Mouse (Mus musculus): ENCODE measurements around the gene Bcl2l1. TPM values are rescaled to one million over a fixed set of nuclear protein-coding genes. Genes with fewer than 3 reads are reported as not detected.

Bcl2l1 gene
- polyA plus RNA-seq, 1 experiment: 57.4 TPM

- H3K27ac ChIP-seq (ENCODE audit: insufficient read depth, low read length): no peak overlapping the region
- WGBS: 94% methylated on average over 5 of the region's 5 CpGs
- H3K27me3 ChIP-seq (ENCODE audit: control insufficient read depth, insufficient read depth, low read length): no peaks in the 10 kb centered on the region
- no peaks in the 10 kb centered on the region for H3K36me3 ChIP-seq (ENCODE audit: control insufficient read depth, insufficient read depth, low read length)
- TF ChIP-seq POLR2A (IDR thresholded peaks at IDR 0.05; ENCODE audit: low read depth, low read length) (no peak), CTCF (IDR thresholded peaks at IDR 0.05; ENCODE audit: extremely low read depth, insufficient read depth, insufficient read length, insufficient replicate concordance) (no peak)
- H3K4me1 ChIP-seq (ENCODE audit: control insufficient read depth, insufficient read depth, insufficient read length): peaks cover 4% of the 10 kb centered on the region; the same call in 1 of the 2 replicates
- no peak for DNase-seq (ENCODE audit: low read depth in 1 of 2, low spot score in 2 of 2)
- no peak overlapping the region for H3K4me3 ChIP-seq (ENCODE audit: extremely low read depth, insufficient read depth, insufficient read length)
Observed at GRCm38 (mm10) chr2:152783241-152783640, 48.3 kb downstream of the Bcl2l1 start.

DNA sequence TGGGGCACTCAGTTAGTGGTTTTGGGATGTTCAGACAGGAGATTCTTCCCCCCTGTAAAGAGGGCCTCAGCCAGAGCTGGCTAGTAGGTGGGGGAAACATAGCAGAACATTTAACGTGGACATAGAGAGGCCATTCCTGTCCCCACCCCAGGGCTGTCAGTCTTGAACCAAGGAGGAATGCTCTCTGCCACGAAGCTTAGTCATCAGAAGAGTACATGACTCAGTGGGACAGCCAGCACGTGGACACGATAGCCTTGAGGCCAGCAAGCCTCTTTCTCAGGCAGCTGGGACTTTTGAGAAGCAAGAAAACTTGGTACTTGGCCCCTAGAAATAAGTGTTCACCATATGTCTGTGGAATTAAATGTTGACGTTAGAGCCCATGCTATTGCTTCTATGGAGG lies 48.9 kb downstream of the Bcl2l1 start:
- Histone ChIP-seq H3K27ac (ENCODE audit: insufficient read depth, low read length) (no peak overlapping the region), H3K4me1 (ENCODE audit: control insufficient read depth, insufficient read depth, insufficient read length) (peaks cover 4% of the 10 kb centered on the region; the same call in 1 of the 2 replicates), H3K27me3 (ENCODE audit: control insufficient read depth, insufficient read depth, low read length) (no peaks in the 10 kb centered on the region), H3K36me3 (ENCODE audit: control insufficient read depth, insufficient read depth, low read length) (no peaks in the 10 kb centered on the region), H3K4me3 (ENCODE audit: extremely low read depth, insufficient read depth, insufficient read length) (no peak overlapping the region)
- TF ChIP-seq CTCF (IDR thresholded peaks at IDR 0.05; ENCODE audit: extremely low read depth, insufficient read depth, insufficient read length, insufficient replicate concordance) (no peak), POLR2A (IDR thresholded peaks at IDR 0.05; ENCODE audit: low read depth, low read length) (no peak)
- DNase-seq (ENCODE audit: low read depth in 1 of 2, low spot score in 2 of 2): no peak
- 84% methylated on average over 5 of the region's 5 CpGs for WGBS

DNA sequence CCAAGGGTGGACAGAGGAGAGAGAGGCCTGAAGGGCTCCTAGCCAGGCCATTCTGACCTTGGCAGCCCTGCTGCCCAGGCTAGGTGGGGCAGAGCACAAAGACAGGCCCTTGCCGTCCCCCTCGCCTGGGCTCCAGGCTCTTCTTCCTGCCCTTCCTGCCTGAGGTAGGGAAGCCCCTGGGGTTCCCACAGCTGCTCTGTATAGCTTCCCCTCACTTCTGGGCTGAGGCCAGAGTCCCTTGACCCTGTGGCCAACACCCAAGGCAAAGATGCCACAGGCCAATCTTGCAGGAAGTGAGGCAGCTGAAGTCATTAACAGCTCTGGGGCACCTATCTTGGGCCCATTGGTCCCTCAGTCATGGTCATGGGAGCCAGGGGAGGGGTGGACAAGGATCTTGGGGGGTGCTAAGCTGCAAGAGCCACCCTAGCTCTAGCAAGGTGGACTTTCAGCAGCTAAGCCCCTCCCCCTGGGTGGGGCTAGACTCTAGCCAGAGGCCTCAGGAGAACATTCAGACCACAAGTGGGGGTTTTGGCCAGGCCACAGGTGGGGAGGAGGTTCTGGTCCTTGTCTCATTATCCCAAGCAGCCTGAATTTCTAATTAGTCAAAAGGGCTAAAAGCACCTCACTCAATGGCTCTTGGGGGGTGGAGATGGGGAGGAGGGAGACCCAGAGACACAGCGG lies 50.4 kb downstream of the Bcl2l1 start:
- no peaks in the 10 kb centered on the region for H3K27me3 ChIP-seq (ENCODE audit: control insufficient read depth, insufficient read depth, low read length)
- H3K4me3 ChIP-seq (ENCODE audit: extremely low read depth, insufficient read depth, insufficient read length): no peak overlapping the region
- DNase-seq (ENCODE audit: low read depth in 1 of 2, low spot score in 2 of 2): no peak
- H3K27ac ChIP-seq (ENCODE audit: insufficient read depth, low read length): 0 out of 2 replicates have a peak overlapping the region, but pooled peaks have one; percentile 13
- peaks cover 4% of the 10 kb centered on the region; the same call in 1 of the 2 replicates for H3K4me1 ChIP-seq (ENCODE audit: control insufficient read depth, insufficient read depth, insufficient read length)
- TF ChIP-seq POLR2A (IDR thresholded peaks at IDR 0.05; ENCODE audit: low read depth, low read length) (no peak), CTCF (IDR thresholded peaks at IDR 0.05; ENCODE audit: extremely low read depth, insufficient read depth, insufficient read length, insufficient replicate concordance) (no peak)
- H3K36me3 ChIP-seq (ENCODE audit: control insufficient read depth, insufficient read depth, low read length): no peaks in the 10 kb centered on the region
- WGBS: 76% methylated on average over 3 of the region's 3 CpGs

GRCm38 (mm10) chr2:152780466-152780865 lies 51.1 kb downstream of the Bcl2l1 start:
- Histone ChIP-seq H3K27me3 (ENCODE audit: control insufficient read depth, insufficient read depth, low read length) (no peaks in the 10 kb centered on the region), H3K4me1 (ENCODE audit: control insufficient read depth, insufficient read depth, insufficient read length) (peaks cover 7% of the 10 kb centered on the region; the same call in 1 of the 2 replicates), H3K4me3 (ENCODE audit: extremely low read depth, insufficient read depth, insufficient read length) (no peak overlapping the region), H3K27ac (ENCODE audit: insufficient read depth, low read length) (no peak overlapping the region), H3K36me3 (ENCODE audit: control insufficient read depth, insufficient read depth, low read length) (no peaks in the 10 kb centered on the region)
- TF ChIP-seq POLR2A (IDR thresholded peaks at IDR 0.05; ENCODE audit: low read depth, low read length): no peak
- no peak for TF ChIP-seq CTCF (IDR thresholded peaks at IDR 0.05; ENCODE audit: extremely low read depth, insufficient read depth, insufficient read length, insufficient replicate concordance)
- DNase-seq (ENCODE audit: low read depth in 1 of 2, low spot score in 2 of 2): no peak
- 83% methylated on average over 2 of the region's 2 CpGs for WGBS

DNA sequence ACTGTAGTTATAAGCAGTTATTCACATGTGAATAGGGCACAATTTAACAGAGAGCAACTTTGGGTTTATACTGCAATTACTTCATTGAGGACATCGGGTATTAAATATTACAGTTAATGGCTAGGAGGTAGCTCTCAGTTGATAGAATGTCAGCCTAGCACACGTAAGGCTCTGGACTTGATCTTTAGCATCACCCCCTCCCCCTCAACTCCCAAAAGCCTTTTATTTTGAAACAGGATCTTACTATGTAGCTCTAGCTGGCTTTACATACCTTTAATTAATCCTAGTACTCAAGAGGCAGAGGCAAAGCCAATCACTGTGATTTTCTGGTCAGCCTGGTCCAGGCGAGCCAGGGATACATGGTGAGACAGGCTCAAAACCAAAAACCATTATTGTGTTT lies 54.4 kb downstream of the Bcl2l1 start:
- WGBS: 93% methylated on average over 3 of the region's 3 CpGs
- no peak overlapping the region for H3K27ac ChIP-seq (ENCODE audit: insufficient read depth, low read length)
- no peak overlapping the region for H3K4me3 ChIP-seq (ENCODE audit: extremely low read depth, insufficient read depth, insufficient read length)
- H3K27me3 ChIP-seq (ENCODE audit: control insufficient read depth, insufficient read depth, low read length): no peaks in the 10 kb centered on the region
- H3K36me3 ChIP-seq (ENCODE audit: control insufficient read depth, insufficient read depth, low read length): no peaks in the 10 kb centered on the region
- peaks cover 14% of the 10 kb centered on the region for H3K4me1 ChIP-seq (ENCODE audit: control insufficient read depth, insufficient read depth, insufficient read length)
- DNase-seq (ENCODE audit: low read depth in 1 of 2, low spot score in 2 of 2): no peak
- no peak for TF ChIP-seq POLR2A (IDR thresholded peaks at IDR 0.05; ENCODE audit: low read depth, low read length)
- no peak for TF ChIP-seq CTCF (IDR thresholded peaks at IDR 0.05; ENCODE audit: extremely low read depth, insufficient read depth, insufficient read length, insufficient replicate concordance)

GRCm38 (mm10) chr2:152776435-152776834 lies 55.1 kb downstream of the Bcl2l1 start:
- 85% methylated on average over 2 of the region's 2 CpGs for WGBS
- Histone ChIP-seq H3K36me3 (ENCODE audit: control insufficient read depth, insufficient read depth, low read length) (no peaks in the 10 kb centered on the region), H3K4me3 (ENCODE audit: extremely low read depth, insufficient read depth, insufficient read length) (no peak overlapping the region), H3K27me3 (ENCODE audit: control insufficient read depth, insufficient read depth, low read length) (no peaks in the 10 kb centered on the region), H3K4me1 (ENCODE audit: control insufficient read depth, insufficient read depth, insufficient read length) (peaks cover 14% of the 10 kb centered on the region), H3K27ac (ENCODE audit: insufficient read depth, low read length) (no peak overlapping the region)
- no peak for DNase-seq (ENCODE audit: low read depth in 1 of 2, low spot score in 2 of 2)
- TF ChIP-seq POLR2A (IDR thresholded peaks at IDR 0.05; ENCODE audit: low read depth, low read length) (no peak), CTCF (IDR thresholded peaks at IDR 0.05; ENCODE audit: extremely low read depth, insufficient read depth, insufficient read length, insufficient replicate concordance) (no peak)

DNA sequence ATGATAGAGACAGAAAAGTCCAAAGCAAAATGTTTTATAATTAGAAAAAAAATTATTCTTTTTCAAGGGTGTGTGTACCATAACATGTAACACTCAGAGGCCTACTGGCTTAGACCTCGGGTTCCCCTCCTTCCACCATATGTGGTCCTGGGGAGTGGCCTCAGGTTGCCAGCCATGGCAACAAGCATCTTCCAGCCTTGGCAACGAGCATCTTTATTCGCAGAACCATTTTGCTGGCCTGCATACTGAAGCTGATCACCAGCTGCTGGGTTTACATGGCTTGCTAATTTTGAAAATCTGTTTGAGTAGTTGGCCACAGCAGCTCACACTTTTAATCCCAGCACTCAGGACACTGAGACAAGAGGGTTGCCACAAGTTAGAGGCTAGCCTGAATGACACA lies 55.5 kb downstream of the Bcl2l1 start:
- H3K27ac ChIP-seq (ENCODE audit: insufficient read depth, low read length): no peak overlapping the region
- H3K4me1 ChIP-seq (ENCODE audit: control insufficient read depth, insufficient read depth, insufficient read length): peaks cover 14% of the 10 kb centered on the region
- no peaks in the 10 kb centered on the region for H3K36me3 ChIP-seq (ENCODE audit: control insufficient read depth, insufficient read depth, low read length)

More for the DNA sequence above, 55.5 kb downstream of the Bcl2l1 start:
- TF ChIP-seq POLR2A (IDR thresholded peaks at IDR 0.05; ENCODE audit: low read depth, low read length): no peak
- TF ChIP-seq CTCF (IDR thresholded peaks at IDR 0.05; ENCODE audit: extremely low read depth, insufficient read depth, insufficient read length, insufficient replicate concordance): no peak
- DNase-seq (ENCODE audit: low read depth in 1 of 2, low spot score in 2 of 2): no peak
- WGBS: 81% methylated on average over 3 of the region's 3 CpGs
- no peak overlapping the region for H3K4me3 ChIP-seq (ENCODE audit: extremely low read depth, insufficient read depth, insufficient read length)
- H3K27me3 ChIP-seq (ENCODE audit: control insufficient read depth, insufficient read depth, low read length): no peaks in the 10 kb centered on the region
